Mouse (Mus musculus) myocyte (in vitro differentiated cells): ENCODE data around the gene Tbxas1. TPM values are rescaled to one million over a fixed set of nuclear protein-coding genes. Genes with fewer than 3 reads are reported as not detected.

Source experiments
- H3K27me3 ChIP-seq: one replicate; pipeline ENCODE4 v1.6.1; 2011; ENCODE audit not compliant: control insufficient read depth, insufficient read depth, insufficient read length
- H3K36me3 ChIP-seq: one replicate; pipeline ENCODE4 v1.6.1; 2011; ENCODE audit not compliant: control insufficient read depth, insufficient read depth
- H3K4me2 ChIP-seq: one replicate; pipeline ENCODE4 v1.6.1; 2011; ENCODE audit warnings: low read depth, control low read depth
- H3K4me3 ChIP-seq: one replicate; pipeline ENCODE4 v1.5.1; 2011; ENCODE audit warnings: mild to moderate bottlenecking, control low read depth, moderate library complexity
- H3K79me2 ChIP-seq: one replicate; pipeline ENCODE4 v1.6.1; 2011; ENCODE audit not compliant: control insufficient read depth, insufficient read depth
- H3ac ChIP-seq: one replicate; pipeline ENCODE4 v1.6.1; 2011; ENCODE audit not compliant: control insufficient read depth, insufficient read length
- CEBPB ChIP-seq: IDR thresholded peaks from 2 replicates; pipeline ENCODE4 v1.6.1; 2011; ENCODE audit warnings: mild to moderate bottlenecking, moderate library complexity; ENCODE audit not compliant: poor library complexity, insufficient read depth, severe bottlenecking
- E2F4 ChIP-seq: IDR thresholded peaks from one replicate; pipeline ENCODE4 v1.6.1; 2011; ENCODE audit warnings: mild to moderate bottlenecking, control low read depth, moderate library complexity; ENCODE audit not compliant: insufficient read depth
- MAX ChIP-seq: IDR thresholded peaks from one replicate; pipeline ENCODE4 v1.6.1; 2011; ENCODE audit warnings: low read depth, mild to moderate bottlenecking, control low read depth
- MYOD1 ChIP-seq, 3 experiments: IDR thresholded peaks; one replicate each; pipeline ENCODE4 v1.6.1; 2011; ENCODE audit warnings: control low read depth in 2 of 3, low read depth in 2 of 3, mild to moderate bottlenecking in 2 of 3, moderate library complexity in 1 of 3; ENCODE audit not compliant: insufficient read length in 2 of 3, control insufficient read depth in 1 of 3
- MYOG ChIP-seq, 3 experiments: IDR thresholded peaks; one replicate each; pipeline ENCODE4 v1.6.1; 2011; ENCODE audit warnings: control low read depth in 2 of 3, low read depth in 2 of 3, mild to moderate bottlenecking in 2 of 3; ENCODE audit not compliant: insufficient read length in 2 of 3, control insufficient read depth in 1 of 3, insufficient read depth in 1 of 3
- POLR2A ChIP-seq: IDR thresholded peaks from one replicate; pipeline ENCODE4 v1.6.1; 2011; ENCODE audit warnings: low read depth, mild to moderate bottlenecking, control low read depth, moderate library complexity; ENCODE audit not compliant: insufficient read length
- POLR2AphosphoS2 ChIP-seq: IDR thresholded peaks from one replicate; pipeline ENCODE4 v1.6.1; 2011; ENCODE audit warnings: low read depth, control low read depth; ENCODE audit not compliant: insufficient read length
- REST ChIP-seq: IDR thresholded peaks from one replicate; pipeline ENCODE4 v1.6.1; 2011; ENCODE audit warnings: mild to moderate bottlenecking, control low read depth, moderate library complexity; ENCODE audit not compliant: insufficient read depth, insufficient read length
- SRF ChIP-seq: IDR thresholded peaks from one replicate; pipeline ENCODE4 v1.6.1; 2011; ENCODE audit warnings: low read depth; ENCODE audit not compliant: control insufficient read depth, insufficient read length
- TCF12 ChIP-seq: IDR thresholded peaks from one replicate; pipeline ENCODE4 v1.6.1; 2011; ENCODE audit warnings: mild to moderate bottlenecking, control low read depth; ENCODE audit not compliant: poor library complexity, insufficient read depth, severe bottlenecking
- TCF3 ChIP-seq: IDR thresholded peaks from one replicate; pipeline ENCODE4 v1.6.1; 2011; ENCODE audit warnings: low read depth, control low read depth; ENCODE audit not compliant: insufficient read length
- USF1 ChIP-seq: IDR thresholded peaks from one replicate; pipeline ENCODE4 v1.6.1; 2011; ENCODE audit warnings: low read depth, mild to moderate bottlenecking, control low read depth, moderate library complexity
- polyA plus RNA-seq: library from polyadenylated mRNA; unstranded; fragments of >200 nt; fragmentation: generic; extraction: Trizol; gene quantifications from one replicate; pipeline ENCODE4 v1.2.1, GENCODE M21; 2012; ENCODE audit warnings: missing spikeins

Gene Tbxas1
- polyA plus RNA-seq, 1 experiment = not detected

DNA sequence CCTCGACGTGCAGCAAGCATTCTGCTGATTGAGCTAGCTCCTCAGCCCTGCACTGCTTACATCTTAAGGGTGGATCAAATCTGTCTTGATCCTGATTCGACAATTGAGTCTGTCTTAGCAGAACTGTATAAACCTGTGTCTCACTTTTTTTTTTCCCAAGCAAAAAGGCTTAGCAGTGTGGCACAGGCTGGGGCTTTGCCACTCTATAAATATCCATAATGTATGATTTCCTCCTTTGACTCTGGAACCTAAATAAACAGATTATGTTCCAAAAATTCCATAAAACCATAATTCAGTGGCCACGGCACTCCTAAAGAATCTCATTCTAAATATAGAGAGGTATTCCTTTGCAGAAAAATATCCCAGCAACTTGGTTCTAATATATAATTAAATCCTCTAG is 122.6 kb downstream of the Tbxas1 start:
- Histone ChIP-seq H3K4me3 (no peak overlapping the region), H3K79me2 (no peaks in the 10 kb centered on the region), H3K36me3 (no peaks in the 10 kb centered on the region), H3ac (no peak overlapping the region), H3K4me2 (peak overlapping the region; percentile 53), H3K27me3 (no peaks in the 10 kb centered on the region)
- TF ChIP-seq TCF12 (no peak), MYOG (IDR thresholded peaks at IDR 0.05; ENCODE audit: control insufficient read depth in 1 of 3, insufficient read depth in 1 of 3, insufficient read length in 2 of 3, low read depth in 2 of 3) (no peak), USF1 (no peak), E2F4 (no peak), TCF3 (no peak), CEBPB (no peak), POLR2A (no peak), MAX (no peak), REST (no peak), SRF (no peak), POLR2AphosphoS2 (no peak), MYOD1 (IDR thresholded peaks at IDR 0.05; ENCODE audit: control insufficient read depth in 1 of 3, insufficient read length in 2 of 3, low read depth in 2 of 3) (no peak)

DNA sequence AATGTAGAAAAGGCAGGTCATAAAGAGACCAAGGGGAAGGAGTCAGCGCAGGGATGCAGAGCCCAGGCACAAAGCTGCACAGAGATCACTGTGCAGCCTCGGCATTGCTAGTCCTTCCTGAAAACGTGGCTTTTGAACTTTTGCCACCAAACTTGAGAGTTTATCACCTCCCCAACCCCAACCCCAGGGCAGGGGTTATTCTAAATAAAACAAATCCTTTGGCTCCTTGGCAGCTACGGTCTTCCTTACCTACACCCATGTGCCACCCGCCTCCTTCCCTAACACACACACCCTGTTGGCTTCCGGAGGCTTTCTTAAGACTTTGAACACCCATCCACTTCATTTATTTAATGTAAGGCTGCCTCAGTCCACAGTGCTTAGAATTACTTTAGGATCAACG is 127.9 kb downstream of the Tbxas1 start:
- H3K79me2 ChIP-seq = no peaks in the 10 kb centered on the region
- no peak overlapping the region for H3K4me3 ChIP-seq
- H3K4me2 ChIP-seq = no peak overlapping the region
- no peaks in the 10 kb centered on the region for H3K36me3 ChIP-seq
- H3K27me3 ChIP-seq = no peaks in the 10 kb centered on the region
- no peak for TF ChIP-seq TCF12
- H3ac ChIP-seq = no peak overlapping the region

DNA sequence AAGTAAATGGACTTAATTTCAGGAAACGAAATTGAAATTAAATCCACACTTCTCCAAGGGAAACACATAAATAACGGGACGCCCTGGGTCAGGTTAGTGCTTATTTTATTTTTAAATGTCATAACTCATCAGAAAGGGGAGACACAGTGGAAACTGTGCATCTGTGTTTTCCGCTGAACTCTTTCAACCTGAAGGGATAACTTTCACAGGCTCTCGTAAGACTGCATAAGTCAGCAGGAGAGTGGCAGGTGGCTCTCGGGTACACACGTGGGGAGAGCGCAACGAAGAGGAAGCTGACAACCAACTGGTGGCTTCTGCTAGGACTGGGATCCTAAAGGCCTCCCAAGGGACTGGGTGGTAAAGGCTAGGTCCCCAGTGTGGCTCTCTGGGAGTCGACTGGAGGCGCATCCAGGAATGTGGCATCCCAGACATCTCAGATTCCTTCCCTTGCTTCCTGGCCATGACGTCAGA is 128.8 kb downstream of the Tbxas1 start:
- Histone ChIP-seq H3K27me3 (no peaks in the 10 kb centered on the region), H3K4me2 (no peak overlapping the region), H3ac (no peak overlapping the region), H3K79me2 (no peaks in the 10 kb centered on the region), H3K36me3 (no peaks in the 10 kb centered on the region), H3K4me3 (no peak overlapping the region)
- TF ChIP-seq E2F4 = no peak
- no peak for TF ChIP-seq MYOG (IDR thresholded peaks at IDR 0.05; ENCODE audit: control insufficient read depth in 1 of 3, insufficient read depth in 1 of 3, insufficient read length in 2 of 3, low read depth in 2 of 3)
- TF ChIP-seq POLR2A = no peak
- no peak for TF ChIP-seq USF1
- no peak for TF ChIP-seq REST
- TF ChIP-seq CEBPB = no peak
- no peak for TF ChIP-seq POLR2AphosphoS2
- no peak for TF ChIP-seq TCF3
- TF ChIP-seq TCF12 = no peak
- no peak for TF ChIP-seq MAX
- TF ChIP-seq SRF = no peak
- TF ChIP-seq MYOD1 (IDR thresholded peaks at IDR 0.05; ENCODE audit: control insufficient read depth in 1 of 3, insufficient read length in 2 of 3, low read depth in 2 of 3) = no peak

DNA sequence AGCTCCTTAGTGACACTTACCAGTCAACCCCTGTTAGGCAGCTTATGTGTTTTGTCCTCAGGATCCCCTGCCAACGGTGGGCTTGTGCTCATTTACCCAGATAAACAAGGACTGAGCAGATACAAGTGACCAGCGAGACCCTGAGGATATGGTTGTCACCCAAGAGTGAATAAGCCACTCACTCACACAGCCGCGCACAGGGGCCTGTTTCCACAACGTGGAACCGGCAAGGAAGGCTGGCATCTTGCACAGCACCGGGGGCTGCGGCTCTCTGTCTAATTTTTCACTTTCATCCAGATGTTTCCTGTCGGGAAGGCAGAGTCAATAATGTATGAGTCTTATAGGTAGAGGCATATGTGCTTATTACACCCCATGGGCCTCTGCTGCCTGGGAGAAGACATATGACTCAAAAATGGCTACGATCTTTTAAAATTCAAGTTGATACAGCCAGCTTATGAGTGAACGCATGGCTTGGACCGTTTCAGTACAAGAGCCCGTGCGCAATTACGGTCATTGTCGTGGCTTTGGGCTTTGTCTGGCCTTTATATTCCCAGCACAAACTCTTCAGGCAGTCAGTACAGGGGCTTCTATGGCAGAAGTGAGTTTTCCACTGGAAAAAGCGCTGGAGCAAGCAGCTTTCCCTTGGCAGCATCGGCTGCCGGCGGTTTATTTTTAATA is 130.2 kb downstream of the Tbxas1 start:
- TF ChIP-seq CEBPB = no peak
- no peaks in the 10 kb centered on the region for H3K79me2 ChIP-seq
- H3K4me3 ChIP-seq = no peak overlapping the region
- no peaks in the 10 kb centered on the region for H3K27me3 ChIP-seq
- no peak overlapping the region for H3K4me2 ChIP-seq
- no peaks in the 10 kb centered on the region for H3K36me3 ChIP-seq
- no peak overlapping the region for H3ac ChIP-seq

DNA sequence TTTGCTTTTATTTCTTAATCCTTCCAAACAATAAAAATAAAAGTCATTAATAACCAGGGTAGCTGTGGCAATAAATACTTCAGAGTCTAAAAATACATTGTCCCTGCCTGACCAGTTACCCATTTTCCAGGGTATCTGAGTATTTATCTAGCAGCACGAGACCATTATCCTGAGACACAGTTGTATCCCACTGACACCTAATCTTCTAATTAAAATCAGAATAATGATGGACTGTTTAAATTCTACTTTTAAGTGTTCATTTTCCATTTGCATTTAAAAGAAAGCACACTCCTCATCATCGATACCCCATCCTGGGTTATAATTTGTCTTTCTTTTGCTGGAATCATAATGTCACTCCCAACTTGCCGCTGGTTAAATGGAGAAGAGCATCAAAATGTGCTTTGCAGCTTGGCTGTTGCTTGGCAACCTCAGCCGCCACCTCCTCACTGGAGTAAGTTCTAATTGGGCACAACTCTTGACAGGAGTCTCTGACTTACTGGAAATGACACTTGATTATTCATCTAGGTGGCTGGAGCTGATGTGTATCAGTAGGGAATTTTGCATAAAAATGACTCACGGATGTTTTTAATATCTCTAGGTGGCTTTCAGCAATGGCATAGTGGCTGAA is 130.9 kb downstream of the Tbxas1 start:
- Histone ChIP-seq H3K36me3 (no peaks in the 10 kb centered on the region), H3K4me3 (no peak overlapping the region), H3ac (no peak overlapping the region), H3K79me2 (no peaks in the 10 kb centered on the region), H3K4me2 (no peak overlapping the region), H3K27me3 (no peaks in the 10 kb centered on the region)
- TF ChIP-seq REST (no peak), POLR2A (no peak), USF1 (no peak), MYOD1 (IDR thresholded peaks at IDR 0.05; ENCODE audit: control insufficient read depth in 1 of 3, insufficient read length in 2 of 3, low read depth in 2 of 3) (no peak), MYOG (IDR thresholded peaks at IDR 0.05; ENCODE audit: control insufficient read depth in 1 of 3, insufficient read depth in 1 of 3, insufficient read length in 2 of 3, low read depth in 2 of 3) (no peak), MAX (no peak), TCF12 (no peak), CEBPB (no peak), TCF3 (no peak), POLR2AphosphoS2 (no peak), E2F4 (no peak), SRF (no peak)
